Mouse (Mus musculus): ENCODE data around the gene Ddx1.

The Ddx1 gene

DNA sequence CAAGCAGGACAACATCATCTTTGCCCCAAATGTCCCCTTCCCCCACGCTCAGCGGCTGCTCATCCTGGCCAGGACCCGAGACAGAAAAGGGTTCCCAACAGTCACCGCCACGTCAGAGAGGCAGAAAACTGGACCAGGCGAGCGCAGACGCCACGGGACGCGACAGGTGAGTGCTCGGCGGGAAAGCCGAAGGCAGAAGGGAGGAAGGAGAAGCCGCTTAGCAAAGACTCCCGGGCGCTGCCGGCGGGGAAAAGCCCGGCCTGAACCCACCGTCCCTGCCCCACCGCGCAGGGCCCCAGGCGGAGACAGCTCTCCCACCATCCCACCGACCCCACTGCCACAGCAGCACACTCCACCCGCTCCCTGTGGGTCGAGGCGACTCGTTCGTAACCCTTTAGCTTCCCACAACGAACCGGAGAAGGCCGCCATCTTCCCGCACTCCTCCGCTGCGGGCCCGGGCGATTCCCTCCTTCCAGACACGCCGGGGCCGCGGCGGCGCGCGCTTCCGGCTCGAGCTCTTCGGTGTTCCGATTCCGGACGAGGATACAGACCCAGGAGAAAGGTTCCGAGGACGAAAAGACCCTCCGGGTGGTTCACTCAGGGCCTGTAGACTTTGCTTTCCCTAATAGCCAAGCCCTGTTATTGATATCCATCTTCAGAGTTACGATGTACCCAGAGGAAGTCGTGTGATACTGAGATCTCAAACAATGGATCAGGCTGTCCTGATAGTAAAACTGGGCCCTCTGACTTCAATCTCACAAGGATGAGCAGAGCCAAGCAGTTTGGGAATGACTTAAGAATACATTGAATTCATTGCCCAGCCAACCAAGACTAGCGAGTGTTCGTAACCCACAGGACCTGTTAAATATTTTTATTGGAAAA is at the start of gene Ddx1:
Gene Ddx1, minus strand, starts transcription at position 523 of the 882 bp plus-strand sequence.
- peak; percentile 96 for ATAC-seq (ENCODE audit: low TSS enrichment)

GRCm38 (mm10) chr12:13293421-13293881 is 44.4 kb upstream of the Ddx1 start:
- peak; percentile 55; the same call in 1 of the 2 replicates for ATAC-seq (ENCODE audit: low TSS enrichment)

- ATAC-seq (ENCODE audit: low TSS enrichment), result no peak
These were observed 42.4 kb upstream of the Ddx1 start for GRCm38 (mm10) chr12:13291453-13291852.

- ATAC-seq (ENCODE audit: low TSS enrichment), result peak; percentile 43; the same call in 1 of the 2 replicates
These were observed 20.8 kb upstream of the Ddx1 start for GRCm38 (mm10) chr12:13269570-13270390.

- peak; percentile 94 for ATAC-seq (ENCODE audit: low TSS enrichment)
These were observed 19.9 kb upstream of the Ddx1 start, which contains the start of gene Nbas for GRCm38 (mm10) chr12:13268826-13269449. Gene Nbas, plus strand, starts transcription at chr12:13269133.

GRCm38 (mm10) chr12:13268412-13268811 is 19.4 kb upstream of the Ddx1 start:
- 0 out of 2 replicates have a peak, but pooled peaks have one; percentile 31 for ATAC-seq (ENCODE audit: low TSS enrichment)

DNA sequence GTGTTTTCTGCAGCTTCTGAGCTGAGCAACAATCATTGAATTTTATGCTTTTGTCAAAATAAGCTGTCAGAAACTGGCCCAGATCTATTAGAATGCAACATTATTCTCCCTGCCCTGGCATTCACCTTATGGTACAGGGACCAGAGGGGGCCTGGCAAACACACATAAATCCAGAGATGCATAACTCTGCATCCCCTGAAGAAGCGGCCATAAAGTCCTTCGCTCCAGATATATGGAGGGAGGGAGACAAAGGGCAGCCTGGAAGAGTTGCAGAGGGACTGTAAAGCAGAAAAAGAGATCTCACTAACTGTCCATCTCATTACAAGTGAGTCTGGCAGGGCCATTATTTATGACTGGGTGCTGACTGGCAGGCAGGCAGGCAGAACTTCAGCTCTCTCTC is 6.7 kb upstream of the Ddx1 start:
- no peak for ATAC-seq (ENCODE audit: low TSS enrichment)

DNA sequence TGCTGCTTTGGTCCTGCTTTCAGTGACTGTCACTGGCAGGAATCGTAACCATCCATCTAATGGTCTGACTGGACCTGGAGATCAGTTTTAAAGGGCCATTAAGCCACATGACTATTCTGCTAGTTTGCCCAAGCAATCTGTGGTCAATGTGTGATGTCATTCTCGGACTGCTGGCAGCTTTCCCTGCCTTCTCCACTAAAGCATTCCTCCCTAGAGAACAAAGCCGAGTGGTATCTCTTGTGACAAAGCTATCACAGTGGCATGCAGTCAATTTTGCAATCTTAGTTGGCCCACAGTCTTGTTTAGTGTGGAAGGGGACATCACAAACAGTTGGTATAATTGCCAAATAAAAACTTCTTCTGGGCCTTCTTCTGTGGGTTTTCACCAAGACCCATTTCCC is 6.1 kb upstream of the Ddx1 start:
- no peak for ATAC-seq (ENCODE audit: low TSS enrichment)

DNA sequence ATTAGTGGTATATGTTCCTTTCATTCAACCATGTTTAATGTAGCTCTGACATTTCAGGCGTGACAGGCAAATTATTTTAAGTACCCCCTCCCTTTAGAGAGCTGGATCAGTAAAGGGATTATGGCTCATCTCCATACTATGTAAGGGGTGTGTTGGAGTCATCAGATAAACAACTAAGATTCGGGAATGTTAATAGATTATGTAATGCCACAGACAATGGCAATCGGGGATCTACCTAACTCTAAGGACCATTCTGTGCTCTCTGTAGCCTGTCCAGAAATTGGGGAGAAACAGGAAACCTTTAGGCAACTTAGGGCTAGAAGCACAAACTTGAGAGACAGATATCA is 533 bp upstream of the Ddx1 start:
- no peak for ATAC-seq (ENCODE audit: low TSS enrichment)

GRCm38 (mm10) chr12:13242453-13242852 is 6.6 kb downstream of the Ddx1 start:
- no peak for ATAC-seq (ENCODE audit: low TSS enrichment)

DNA sequence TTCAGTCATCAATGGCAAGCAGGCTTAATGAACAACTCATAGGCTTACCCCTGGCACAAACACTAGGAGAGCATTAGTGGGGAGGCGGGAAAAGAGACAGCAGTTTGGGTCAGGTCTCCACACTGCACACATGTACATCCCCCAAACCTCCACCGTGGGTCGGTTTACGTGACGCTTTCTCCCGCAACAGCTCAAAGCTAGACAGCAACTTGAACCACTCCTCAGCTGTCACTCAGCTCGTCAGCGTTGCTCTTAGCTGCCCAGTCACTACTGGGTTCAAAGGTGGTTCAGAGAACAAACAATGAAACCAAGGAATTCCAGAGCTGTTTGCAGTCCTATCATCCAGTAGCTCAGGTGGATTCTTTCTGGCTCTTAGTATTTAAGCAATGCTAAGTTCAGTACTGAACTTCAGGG is 30.9 kb downstream of the Ddx1 start:
- ATAC-seq (ENCODE audit: low TSS enrichment), result no peak

DNA sequence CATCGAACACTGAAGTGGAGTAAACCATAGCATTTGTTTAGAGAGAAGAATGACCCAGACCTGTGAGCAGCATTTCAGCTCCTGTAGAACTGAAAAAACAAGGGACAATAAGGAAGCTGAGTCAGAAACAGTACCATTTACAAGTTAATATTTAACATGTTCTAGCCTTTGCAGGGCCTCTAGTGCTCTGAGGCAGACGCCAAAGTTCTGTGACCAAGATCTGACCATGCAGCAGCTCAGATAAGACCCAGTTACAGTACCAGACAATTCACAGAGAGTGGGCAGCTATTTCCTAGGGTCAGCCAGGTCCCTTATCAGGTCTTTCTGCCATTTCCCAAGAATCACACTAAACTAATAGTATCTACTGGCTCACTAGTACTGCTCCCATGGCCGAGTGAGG is 31.4 kb downstream of the Ddx1 start:
- no peak for ATAC-seq (ENCODE audit: low TSS enrichment)

DNA sequence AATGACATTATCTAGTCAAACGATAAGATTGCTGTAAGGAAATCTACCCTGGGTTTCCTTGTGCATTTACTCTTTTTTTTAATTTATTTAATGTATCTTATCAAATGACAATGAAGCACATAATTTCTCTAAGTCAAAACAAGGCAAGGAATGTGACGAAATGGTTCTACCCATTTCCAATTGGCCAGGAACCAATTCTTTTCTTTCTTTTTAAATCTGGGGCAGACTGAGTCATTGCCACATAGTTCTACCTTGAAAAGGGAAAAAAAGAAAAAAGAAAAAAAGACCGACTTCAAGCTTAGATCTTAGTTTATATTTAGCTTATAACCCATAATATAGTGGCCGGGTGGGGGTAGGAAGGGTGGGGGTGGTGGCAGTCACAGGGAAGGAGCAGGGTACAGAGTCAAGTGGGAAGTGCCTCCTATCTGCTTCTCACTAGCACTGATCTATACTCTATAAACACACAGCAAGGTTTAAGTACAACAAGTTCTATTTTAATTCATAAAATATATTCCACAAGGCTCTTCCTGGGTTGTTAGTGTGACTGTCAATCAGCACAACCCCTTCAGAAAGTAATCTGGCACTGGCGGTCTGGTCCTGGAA is 32.4 kb downstream of the Ddx1 start:
- ATAC-seq (ENCODE audit: low TSS enrichment), result no peak

DNA sequence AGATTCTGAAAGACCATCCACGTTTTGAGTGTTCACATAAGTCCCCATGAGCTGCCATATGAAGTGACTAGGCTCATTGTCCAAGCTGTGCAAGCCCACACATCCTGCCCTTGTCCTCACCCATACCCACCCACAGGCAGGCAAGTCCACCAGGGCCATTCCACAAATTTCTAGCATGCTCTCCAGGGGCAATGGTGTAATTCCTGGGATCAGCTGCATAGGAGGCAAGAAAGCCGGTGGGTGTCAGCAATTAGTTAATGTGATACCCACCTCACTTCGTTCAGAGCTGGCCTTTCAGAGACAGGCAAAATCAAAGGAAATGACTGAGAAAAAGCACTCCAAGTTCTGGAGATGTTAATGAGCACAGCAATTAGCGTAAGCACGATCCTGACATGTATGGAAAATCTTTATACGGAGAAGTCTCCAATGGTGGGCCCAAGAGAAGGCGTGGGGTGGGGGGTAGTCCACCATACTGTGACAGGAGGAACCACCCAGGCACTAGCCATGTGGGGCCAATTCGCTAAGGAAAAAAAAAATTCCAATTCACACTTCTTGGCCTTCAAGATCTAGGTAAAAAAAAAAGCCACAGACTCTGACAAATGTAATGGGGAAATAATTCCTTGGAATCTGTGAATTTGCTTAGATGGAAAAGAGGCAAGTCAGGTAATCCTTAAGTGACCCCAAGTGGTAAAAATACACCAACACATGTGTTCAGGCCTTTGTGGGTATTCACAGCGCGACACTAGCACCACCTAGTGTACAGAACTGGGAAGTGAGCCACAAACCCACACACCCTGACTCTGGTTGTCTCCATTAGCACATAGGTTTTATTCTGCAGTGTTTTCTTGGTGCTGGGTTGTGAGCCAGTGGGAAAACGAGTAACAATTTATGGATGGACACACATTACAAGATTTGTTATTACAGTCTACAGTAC is 34.4 kb downstream of the Ddx1 start:
- peak; percentile 58 for ATAC-seq (ENCODE audit: low TSS enrichment)

GRCm38 (mm10) chr12:13211746-13212482 is 37.1 kb downstream of the Ddx1 start:
- peak; percentile 48 for ATAC-seq (ENCODE audit: low TSS enrichment)

GRCm38 (mm10) chr12:13209692-13210377 is 39.2 kb downstream of the Ddx1 start:
- ATAC-seq (ENCODE audit: low TSS enrichment), result peak; percentile 74

DNA sequence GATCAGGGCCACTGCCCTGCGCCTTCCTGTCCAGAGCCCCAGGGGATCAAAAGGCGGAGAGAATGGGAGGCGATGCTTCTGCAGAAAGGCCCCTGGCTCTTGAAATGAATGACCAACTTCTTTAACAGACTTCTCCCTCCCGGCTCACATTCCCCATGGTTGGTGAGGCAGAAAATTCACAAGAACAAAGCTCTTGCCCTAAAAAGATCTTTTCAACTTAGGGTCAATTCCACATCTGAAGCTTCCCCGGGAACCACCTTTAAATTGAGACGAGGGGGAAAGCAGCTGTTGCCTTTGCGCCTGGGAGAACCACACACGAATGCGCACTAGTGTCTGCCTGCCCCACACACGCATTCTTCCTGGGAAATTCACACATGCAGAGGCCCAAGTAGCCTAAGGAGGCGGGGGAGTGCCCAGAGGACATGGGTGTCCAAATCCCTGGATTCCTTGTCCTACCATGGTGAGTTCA is 40.0 kb downstream of the Ddx1 start:
- ATAC-seq (ENCODE audit: low TSS enrichment), result no peak

- ATAC-seq (ENCODE audit: low TSS enrichment), result no peak
These were observed 40.5 kb downstream of the Ddx1 start for GRCm38 (mm10) chr12:13208517-13208916.

GRCm38 (mm10) chr12:13207099-13207498 is 41.9 kb downstream of the Ddx1 start:
- ATAC-seq (ENCODE audit: low TSS enrichment), result no peak
